Mouse (Mus musculus): ENCODE measurements around the gene Fam13c.

DNA sequence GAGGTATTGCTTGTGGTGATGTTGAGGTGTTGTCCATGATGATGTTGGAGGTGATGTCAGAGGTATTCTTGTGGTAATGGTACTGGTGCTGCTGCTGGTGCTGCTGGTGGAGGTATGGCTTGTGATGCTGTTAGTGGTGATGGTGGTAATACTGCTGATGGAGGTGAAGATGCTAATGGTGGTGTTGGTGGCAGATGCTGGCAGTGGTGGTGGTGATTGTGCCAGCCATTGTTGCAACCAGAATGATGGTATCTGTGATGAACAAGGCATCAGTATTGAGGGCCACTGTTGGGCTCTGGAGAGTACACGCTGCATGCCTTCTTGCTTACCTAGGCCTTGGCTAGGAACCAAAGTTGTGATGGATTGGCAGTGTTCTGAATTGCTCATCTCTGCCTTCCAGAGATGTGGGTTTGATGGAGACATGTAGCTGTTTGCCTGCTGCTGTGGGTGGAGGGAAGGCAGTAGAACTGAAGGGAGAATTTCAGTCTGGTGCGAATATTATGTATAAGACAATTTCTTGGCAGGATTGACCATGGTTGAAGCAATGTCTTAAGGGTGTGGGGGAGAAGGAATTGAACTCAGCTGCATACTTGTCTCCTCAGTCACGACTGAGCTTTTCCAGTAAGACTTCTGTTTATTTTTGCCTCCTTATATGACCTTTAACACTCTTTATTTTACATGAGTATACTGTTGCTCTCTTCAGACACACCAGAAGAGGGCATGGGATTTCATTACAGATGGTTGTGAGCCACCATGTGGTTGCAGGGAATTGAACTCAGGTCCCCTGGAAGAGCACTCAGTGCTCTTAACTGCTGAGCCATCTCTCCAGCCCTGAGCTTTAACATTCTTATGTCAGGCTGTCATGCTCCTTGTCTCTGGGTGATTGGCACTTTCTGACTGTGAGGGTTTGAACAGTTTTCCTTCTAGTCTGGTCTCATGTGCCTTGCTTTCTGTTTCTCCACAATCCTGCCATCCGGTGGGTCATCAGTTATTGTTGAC is 55.1 kb downstream of the Fam13c start:
- TF ChIP-seq POLR2A (IDR thresholded peaks at IDR 0.05; ENCODE audit: insufficient read depth, low read depth, low read length) (no peak), CTCF (IDR thresholded peaks at IDR 0.05; ENCODE audit: insufficient read depth, low read depth, low read length) (no peak)

Measured in olfactory bulb, adult 2 months (tissue).